Mouse (Mus musculus) brain, embryonic 14.5 days (tissue): ENCODE results near the gene Qrich1.

ENCODE experiments used
- CTCF ChIP-seq: fragments of 200-500 bp; IDR thresholded peaks from 2 replicates; pipeline ENCODE4 v1.5.1; 2012; ENCODE audit warnings: inconsistent platforms, mild to moderate bottlenecking, moderate library complexity, borderline replicate concordance; ENCODE audit not compliant: insufficient read depth, insufficient read length; ENCODE audit errors: extremely low read depth
- POLR2A ChIP-seq: fragments of 200-500 bp; IDR thresholded peaks from 2 replicates; pipeline ENCODE4 v1.6.1; 2012; ENCODE audit warnings: mild to moderate bottlenecking, inconsistent platforms, borderline replicate concordance; ENCODE audit not compliant: poor library complexity, insufficient read depth, insufficient read length, severe bottlenecking; ENCODE audit errors: extremely low read depth

- TF ChIP-seq POLR2A (peak; percentile 47), CTCF (no peak)
Measured at GRCm38 (mm10) chr9:108490559-108491285, 25.9 kb upstream of the Qrich1 start, which contains the start of gene Usp19.
